8 mouse cellular contexts compared by ENCODE assay signal in genomic region chr13:21734010-21734905, GRCm38 (mm10). TPM values are rescaled to one million over a fixed set of nuclear protein-coding genes. Genes with fewer than 3 reads are reported as not detected.
A peak's percentile ranks its signal among the peaks of the same experiment; 100 is the strongest.
DNase-seq lines count a peak whose midpoint lies in the region; ATAC-seq and TF ChIP-seq lines count a peak whose summit lies in the region.

No protein-coding gene starts in this region.

- DNase-seq in MEL-GATA-1-ER (ENCODE audit: extremely low read depth, low read depth) = peak; percentile 90
- peak; percentile 91 to 94 for DNase-seq in heart, postnatal 10 days
- peak; percentile 79 to 82 for DNase-seq in kidney, postnatal 36 days
- peak; percentile 98 for DNase-seq in lung, embryonic 14.5 days
- peak; percentile 75 for DNase-seq in thymus, postnatal 4 days

- intact Hi-C loops in heart, postnatal 10 days (cut with DNase I) = loop anchor here (1.0 to 2.0 kb wide), 2 partner anchors 15 to 20 kb away; no protein-coding TSS in a partner anchor

- H3K9me3 ChIP-seq in forebrain, embryonic 12.5 days = no peaks in the 10 kb centered on the region
- H3K9me3 ChIP-seq in lung, embryonic 14.5 days (ENCODE audit: low read depth, low read length) = no peaks in the 10 kb centered on the region

- H3K4me3 ChIP-seq in forebrain, embryonic 12.5 days (replicated peaks) = peak overlapping the region; percentile 51
- H3K4me3 ChIP-seq in lung, embryonic 14.5 days (ENCODE audit: low read depth, low read length) = peak overlapping the region; percentile 52

- H3K27ac ChIP-seq in forebrain, embryonic 12.5 days = peak overlapping the region; percentile 98
- H3K27ac ChIP-seq in lung, embryonic 14.5 days (ENCODE audit: low read depth) = peak overlapping the region; percentile 99

- WGBS in forebrain, embryonic 12.5 days = under 1% methylated on average over 21 of the region's 21 CpGs
- under 1% methylated on average over 21 of the region's 21 CpGs for WGBS in lung, embryonic 14.5 days

- H3K4me1 ChIP-seq in forebrain, embryonic 12.5 days = peaks cover 16% of the 10 kb centered on the region; the same call in 1 of the 2 replicates
- no peaks in the 10 kb centered on the region for H3K4me1 ChIP-seq in lung, embryonic 14.5 days (ENCODE audit: insufficient read depth)

- peak; percentile 58 for ATAC-seq in cerebellum, adult (ENCODE audit: insufficient number of reproducible peaks, low FRiP score, low TSS enrichment)
- peak; percentile 81 for ATAC-seq in forebrain, embryonic 12.5 days (ENCODE audit: low FRiP score)
- ATAC-seq in lung, embryonic 14.5 days (ENCODE audit: insufficient read depth) = peak; percentile 82
- ATAC-seq in neutrophil, adult 5-6 weeks (ENCODE audit: extremely low read depth, insufficient number of reproducible peaks, low FRiP score, poor library complexity, severe bottlenecking) = peak; percentile 81

- H3K27me3 ChIP-seq in forebrain, embryonic 12.5 days = no peaks in the 10 kb centered on the region
- H3K27me3 ChIP-seq in lung, embryonic 14.5 days (ENCODE audit: insufficient read depth, low read length) = no peaks in the 10 kb centered on the region

- H3K9ac ChIP-seq in forebrain, embryonic 12.5 days = peak overlapping the region; percentile 56
- peak overlapping the region; percentile 77 for H3K9ac ChIP-seq in lung, embryonic 14.5 days

- H3K36me3 ChIP-seq in forebrain, embryonic 12.5 days (replicated peaks) = no peaks in the 10 kb centered on the region
- H3K36me3 ChIP-seq in lung, embryonic 14.5 days (ENCODE audit: insufficient read depth) = no peaks in the 10 kb centered on the region

- TF ChIP-seq CTCF in lung, embryonic 14.5 days (IDR thresholded peaks at IDR 0.05; ENCODE audit: low read depth) = peak; percentile 89

- H3K4me2 ChIP-seq in forebrain, embryonic 12.5 days = peak overlapping the region; percentile 60
- peak overlapping the region; percentile 74 for H3K4me2 ChIP-seq in lung, embryonic 14.5 days

RNA-seq across cellular contexts. Expression of gene Hist1h4j, which starts 0.6 kb away (rescaled TPM):
- 0.74 and 0.86 TPM in 2 replicates for polyA plus RNA-seq in forebrain, embryonic 12.5 days (2016; fragmentation: Nextera tagmentation; extraction: Ambion mirVana)
- 10 to 100 TPM; 39.0 to 39.7 TPM for total RNA-seq in heart, postnatal 10 days (2021)
- polyA plus RNA-seq in lung, embryonic 14.5 days (2014; fragmentation: Nextera tagmentation; extraction: Ambion mirVana) = 0.96 and 2.2 TPM in 2 replicates
- total RNA-seq in neutrophil, adult 5-6 weeks (2017) = 12.6 and 17.7 TPM in 2 replicates

RNA-seq across cellular contexts. Expression of gene Hist1h2bm, which starts 12.4 kb away (rescaled TPM):
- polyA plus RNA-seq in forebrain, embryonic 12.5 days (2016; fragmentation: Nextera tagmentation; extraction: Ambion mirVana) = 5.8 and 5.9 TPM in 2 replicates
- 10 to 100 TPM; 54.7 to 69.5 TPM for total RNA-seq in heart, postnatal 10 days (2021)
- 4.9 and 8.0 TPM in 2 replicates for polyA plus RNA-seq in lung, embryonic 14.5 days (2014; fragmentation: Nextera tagmentation; extraction: Ambion mirVana)
- 6.6 and 8.0 TPM in 2 replicates for total RNA-seq in neutrophil, adult 5-6 weeks (2017)

RNA-seq across cellular contexts. Expression of gene Hist1h4k, which starts 16.0 kb away (rescaled TPM):
- polyA plus RNA-seq in forebrain, embryonic 12.5 days (2016; fragmentation: Nextera tagmentation; extraction: Ambion mirVana) = 2.4 and 4.5 TPM in 2 replicates
- 100 to 1,000 TPM; 426 to 466 TPM for total RNA-seq in heart, postnatal 10 days (2021)
- polyA plus RNA-seq in lung, embryonic 14.5 days (2014; fragmentation: Nextera tagmentation; extraction: Ambion mirVana) = 6.4 and 8.8 TPM in 2 replicates
- total RNA-seq in neutrophil, adult 5-6 weeks (2017) = 63.4 and 72.4 TPM in 2 replicates

RNA-seq across cellular contexts. Expression of gene Hist1h3h, which starts 16.8 kb away (rescaled TPM):
- polyA plus RNA-seq in forebrain, embryonic 12.5 days (2016; fragmentation: Nextera tagmentation; extraction: Ambion mirVana) = 13.8 and 14.8 TPM in 2 replicates
- 100 to 1,000 TPM; 284 to 332 TPM for total RNA-seq in heart, postnatal 10 days (2021)
- 13.9 and 23.8 TPM in 2 replicates for polyA plus RNA-seq in lung, embryonic 14.5 days (2014; fragmentation: Nextera tagmentation; extraction: Ambion mirVana)
- total RNA-seq in neutrophil, adult 5-6 weeks (2017) = 15.6 and 19.4 TPM in 2 replicates

RNA-seq across cellular contexts. Expression of gene Hist1h2ai, which starts 18.0 kb away (rescaled TPM):
- polyA plus RNA-seq in forebrain, embryonic 12.5 days (2016; fragmentation: Nextera tagmentation; extraction: Ambion mirVana) = 18.4 and 22.2 TPM in 2 replicates
- 100 to 1,000 TPM; 201 to 229 TPM for total RNA-seq in heart, postnatal 10 days (2021)
- 40.4 and 42.9 TPM in 2 replicates for polyA plus RNA-seq in lung, embryonic 14.5 days (2014; fragmentation: Nextera tagmentation; extraction: Ambion mirVana)
- 351 and 359 TPM in 2 replicates for total RNA-seq in neutrophil, adult 5-6 weeks (2017)

Comparison
In these comparisons a context has a peak if more than half of its experiments do, and no peak if none do; other contexts are left out.
1. Peak in every context shown above with its lines: DNase-seq, ATAC-seq, H3K4me3 ChIP-seq and H3K27ac ChIP-seq.